Mouse (Mus musculus): ENCODE results near the gene Wnk2. TPM values are rescaled to one million over a fixed set of nuclear protein-coding genes. Genes with fewer than 3 reads are reported as not detected.

Wnk2 gene
- total and polyA plus RNA-seq, 3 experiments: 0.04 TPM; not detected in 2

DNA sequence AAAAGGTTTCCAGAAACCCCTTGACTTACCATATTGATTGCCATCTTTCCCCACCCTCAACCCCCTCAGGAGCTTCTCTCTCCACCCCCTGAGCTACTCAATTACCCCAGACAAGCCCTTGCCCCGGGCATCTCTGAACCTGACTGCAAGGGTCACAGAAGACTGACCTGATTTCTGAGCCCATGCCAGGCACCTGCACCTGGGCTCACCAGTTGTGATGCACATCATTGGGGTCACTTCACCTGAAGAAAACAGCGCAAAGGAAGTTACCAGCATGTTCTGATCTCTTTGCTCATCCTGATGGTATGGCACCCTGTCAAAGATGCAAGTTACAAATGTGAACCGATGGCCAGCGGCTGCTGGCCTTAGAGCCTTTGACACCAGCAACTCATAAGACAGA, 873 bp upstream of the Wnk2 start:
- TF ChIP-seq USF1 (IDR thresholded peaks at IDR 0.05; ENCODE audit: low read depth, low read length): no peak
- TF ChIP-seq CHD2 (IDR thresholded peaks at IDR 0.05; ENCODE audit: low read length): no peak
- TF ChIP-seq MAX (IDR thresholded peaks at IDR 0.05; ENCODE audit: low read length): no peak
- TF ChIP-seq TBP (IDR thresholded peaks at IDR 0.05; ENCODE audit: low read depth, low read length): no peak
- no peak for TF ChIP-seq NRF1 (IDR thresholded peaks at IDR 0.05; ENCODE audit: insufficient read depth, low read depth, low read length, poor library complexity, severe bottlenecking)
- no peak for TF ChIP-seq EP300 (IDR thresholded peaks at IDR 0.05; ENCODE audit: low read depth in 1 of 2, low read length in 2 of 2)
- no peak for TF ChIP-seq ELF1 (IDR thresholded peaks at IDR 0.05; ENCODE audit: low read depth, low read length)
- no peak for TF ChIP-seq BHLHE40 (IDR thresholded peaks at IDR 0.05; ENCODE audit: borderline replicate concordance, low read depth, low read length)
- no peak for TF ChIP-seq RAD21 (IDR thresholded peaks at IDR 0.05; ENCODE audit: low read depth, low read length)
- TF ChIP-seq ZKSCAN1 (IDR thresholded peaks at IDR 0.05; ENCODE audit: low read depth, low read length): no peak
- TF ChIP-seq CHD1 (IDR thresholded peaks at IDR 0.05; ENCODE audit: low read depth, low read length): no peak
- TF ChIP-seq E2F4 (IDR thresholded peaks at IDR 0.05; ENCODE audit: borderline replicate concordance, low read depth, low read length): no peak
- no peak for TF ChIP-seq POLR2AphosphoS2 (IDR thresholded peaks at IDR 0.05; ENCODE audit: low read length)
- TF ChIP-seq SIN3A (IDR thresholded peaks at IDR 0.05; ENCODE audit: low read length): no peak
- TF ChIP-seq ETS1 (IDR thresholded peaks at IDR 0.05; ENCODE audit: low read depth, low read length): no peak
- no peak for TF ChIP-seq MAFK (IDR thresholded peaks at IDR 0.05; ENCODE audit: borderline replicate concordance, low read depth, low read length)
- TF ChIP-seq TAL1 (IDR thresholded peaks at IDR 0.05; ENCODE audit: low read length): no peak
- TF ChIP-seq MYC (IDR thresholded peaks at IDR 0.05; ENCODE audit: low read depth, low read length): no peak
- no peak overlapping the region for H3K4me3 ChIP-seq (ENCODE audit: control insufficient read depth in 1 of 2, insufficient read depth in 1 of 2, low read depth in 2 of 2, low read length in 2 of 2)
- DNase-seq (ENCODE audit: low read depth, low spot score): no peak
- H3K27me3 ChIP-seq (ENCODE audit: control insufficient read depth in 1 of 2, insufficient read depth in 2 of 2, low read length in 2 of 2): 0 out of 4 replicates have a peak, but pooled peaks cover 1 to 6% of the 10 kb centered on the region in 2 experiments
- H3K27ac ChIP-seq (ENCODE audit: control insufficient read depth, low read depth, low read length): no peak overlapping the region
- no peaks in the 10 kb centered on the region for H3K36me3 ChIP-seq (ENCODE audit: control insufficient read depth in 1 of 2, insufficient read depth in 2 of 2, low read length in 2 of 2)
- H3K9ac ChIP-seq (ENCODE audit: control insufficient read depth, low read depth, low read length, poor library complexity, severe bottlenecking): no peak overlapping the region
- no peaks in the 10 kb centered on the region for H3K4me1 ChIP-seq (ENCODE audit: control insufficient read depth in 1 of 2, insufficient read depth in 2 of 2, low read length in 2 of 2)
- H3K9me3 ChIP-seq (replicated peaks; ENCODE audit: insufficient read depth, low read length): no peaks in the 10 kb centered on the region
- no peaks in the 10 kb centered on the region for H3K79me2 ChIP-seq (ENCODE audit: control insufficient read depth, insufficient read depth, low read length, poor library complexity)

DNA sequence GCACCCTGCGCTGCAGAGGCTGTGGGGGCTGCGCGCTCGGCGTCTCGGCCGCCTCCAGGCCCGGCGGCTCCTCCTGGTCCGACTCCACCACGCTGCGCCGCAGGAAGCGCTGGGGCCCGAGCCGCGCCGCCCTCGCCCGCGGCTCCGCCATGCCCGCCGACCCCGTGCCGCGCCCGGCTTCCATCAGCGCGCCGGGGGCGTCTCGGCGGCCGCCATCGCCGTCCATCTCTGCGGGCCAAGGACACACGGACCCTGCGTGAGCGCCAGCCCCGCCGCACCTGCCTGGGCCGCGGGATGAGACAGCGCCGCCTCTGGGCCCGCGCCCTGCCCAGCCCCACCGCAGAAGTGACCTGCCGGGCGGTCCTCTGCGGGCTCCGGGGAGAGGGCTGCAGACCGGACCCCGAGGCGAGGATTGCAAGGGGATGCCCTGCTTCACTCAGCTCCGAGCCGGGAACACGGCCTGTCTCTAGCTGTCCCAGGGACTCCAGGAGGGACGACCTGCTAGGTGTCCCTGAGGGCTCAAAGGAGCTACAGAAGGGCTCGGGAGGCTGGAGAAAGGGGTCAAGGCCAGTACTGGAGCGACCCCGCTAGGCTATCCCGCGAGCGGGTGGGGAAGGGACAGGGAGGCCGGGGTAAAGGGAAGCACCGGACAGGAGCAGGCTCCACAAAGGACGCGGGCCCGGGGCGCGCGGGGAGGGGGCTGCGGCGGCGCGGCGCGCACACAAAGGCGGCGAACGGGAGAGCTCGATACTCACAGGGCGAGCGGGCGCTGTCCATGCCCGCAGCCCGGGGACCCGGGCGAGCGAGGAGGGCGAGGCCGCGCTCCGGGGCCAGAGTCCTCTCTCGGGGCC, 582 bp downstream of the Wnk2 start:
- Histone ChIP-seq H3K4me3 (ENCODE audit: control insufficient read depth in 1 of 2, insufficient read depth in 1 of 2, low read depth in 2 of 2, low read length in 2 of 2) (no peak overlapping the region), H3K9ac (ENCODE audit: control insufficient read depth, low read depth, low read length, poor library complexity, severe bottlenecking) (no peak overlapping the region), H3K9me3 (replicated peaks; ENCODE audit: insufficient read depth, low read length) (no peaks in the 10 kb centered on the region)

More for the DNA sequence above, 582 bp downstream of the Wnk2 start:
- DNase-seq (ENCODE audit: low read depth, low spot score): no peak
- H3K27me3 ChIP-seq (ENCODE audit: control insufficient read depth in 1 of 2, insufficient read depth in 2 of 2, low read length in 2 of 2): 0 out of 4 replicates have a peak, but pooled peaks cover 1 to 2% of the 10 kb centered on the region in 2 experiments
- TF ChIP-seq MAZ (IDR thresholded peaks at IDR 0.05; ENCODE audit: low read depth, low read length) (no peak), ELF1 (IDR thresholded peaks at IDR 0.05; ENCODE audit: low read depth, low read length) (no peak), MAX (IDR thresholded peaks at IDR 0.05; ENCODE audit: low read length) (no peak), MEF2A (IDR thresholded peaks at IDR 0.05; ENCODE audit: extremely low read depth, insufficient replicate concordance, low read depth, low read length, poor library complexity, severe bottlenecking) (no peak), CHD1 (IDR thresholded peaks at IDR 0.05; ENCODE audit: low read depth, low read length) (no peak), SIN3A (IDR thresholded peaks at IDR 0.05; ENCODE audit: low read length) (no peak), SMC3 (IDR thresholded peaks at IDR 0.05; ENCODE audit: low read depth, low read length) (no peak), TCF12 (IDR thresholded peaks at IDR 0.05; ENCODE audit: low read depth, low read length) (no peak), POLR2A (IDR thresholded peaks at IDR 0.05; ENCODE audit: control insufficient read depth in 1 of 2, insufficient read depth in 1 of 2, low read depth in 1 of 2, low read length in 2 of 2, poor library complexity in 1 of 2) (no peak), MXI1 (IDR thresholded peaks at IDR 0.05; ENCODE audit: low read depth, low read length) (no peak), TBP (IDR thresholded peaks at IDR 0.05; ENCODE audit: low read depth, low read length) (no peak), GATA1 (IDR thresholded peaks at IDR 0.05; ENCODE audit: low read depth, low read length) (no peak), USF2 (IDR thresholded peaks at IDR 0.05; ENCODE audit: borderline replicate concordance in 1 of 2, insufficient read depth in 1 of 2, low read depth in 1 of 2, low read length in 2 of 2) (no peak), UBTF (IDR thresholded peaks at IDR 0.05; ENCODE audit: borderline replicate concordance, insufficient read depth, low read depth, low read length) (no peak), BHLHE40 (IDR thresholded peaks at IDR 0.05; ENCODE audit: borderline replicate concordance, low read depth, low read length) (no peak), ZKSCAN1 (IDR thresholded peaks at IDR 0.05; ENCODE audit: low read depth, low read length) (no peak)
- H3K36me3 ChIP-seq (ENCODE audit: control insufficient read depth in 1 of 2, insufficient read depth in 2 of 2, low read length in 2 of 2): no peaks in the 10 kb centered on the region
- no peak overlapping the region for H3K27ac ChIP-seq (ENCODE audit: control insufficient read depth, low read depth, low read length)
- no peaks in the 10 kb centered on the region for H3K4me1 ChIP-seq (ENCODE audit: control insufficient read depth in 1 of 2, insufficient read depth in 2 of 2, low read length in 2 of 2)
- no peaks in the 10 kb centered on the region for H3K79me2 ChIP-seq (ENCODE audit: control insufficient read depth, insufficient read depth, low read length, poor library complexity)
